Mouse (Mus musculus): ENCODE measurements around the gene Hist1h4b. TPM values are rescaled to one million over a fixed set of nuclear protein-coding genes. Genes with fewer than 3 reads are reported as not detected.

Hist1h4b gene
- polyA plus RNA-seq, 1 experiment from 2014 or later = 7.5 TPM

- 19% methylated on average over 13 of the region's 13 CpGs for WGBS
- Histone ChIP-seq H3K4me2 (peak overlapping the region; percentile 90), H3K4me3 (ENCODE audit: low read depth, low read length) (peak overlapping the region; percentile 63), H3K9me3 (ENCODE audit: low read depth, low read length) (no peaks in the 10 kb centered on the region), H3K9ac (peak overlapping the region; percentile 94), H3K27me3 (ENCODE audit: insufficient read depth, low read length) (no peaks in the 10 kb centered on the region), H3K27ac (ENCODE audit: low read depth) (peak overlapping the region; percentile 100), H3K36me3 (ENCODE audit: insufficient read depth) (no peaks in the 10 kb centered on the region), H3K4me1 (ENCODE audit: insufficient read depth) (0 out of 2 replicates have a peak, but pooled peaks cover 5% of the 10 kb centered on the region)
- no peak for TF ChIP-seq CTCF (IDR thresholded peaks at IDR 0.05; ENCODE audit: low read depth)
- DNase-seq = peak; percentile 48
- ATAC-seq (ENCODE audit: insufficient read depth) = no peak
Observed at GRCm38 (mm10) chr13:23740256-23740840, 16.5 kb upstream of the Hist1h4b start.

- 45% methylated on average over 5 of the region's 5 CpGs for WGBS
- DNase-seq (peak; percentile 26), ATAC-seq (ENCODE audit: insufficient read depth) (no peak)
- no peak for TF ChIP-seq CTCF (IDR thresholded peaks at IDR 0.05; ENCODE audit: low read depth)
- Histone ChIP-seq H3K27me3 (ENCODE audit: insufficient read depth, low read length) (no peaks in the 10 kb centered on the region), H3K4me3 (ENCODE audit: low read depth, low read length) (peak overlapping the region; percentile 63; the same call in 1 of the 2 replicates), H3K4me1 (ENCODE audit: insufficient read depth) (0 out of 2 replicates have a peak, but pooled peaks cover 5% of the 10 kb centered on the region), H3K9ac (peak overlapping the region; percentile 94), H3K4me2 (peak overlapping the region; percentile 90), H3K9me3 (ENCODE audit: low read depth, low read length) (no peaks in the 10 kb centered on the region), H3K27ac (ENCODE audit: low read depth) (peak overlapping the region; percentile 100), H3K36me3 (ENCODE audit: insufficient read depth) (no peaks in the 10 kb centered on the region)
Observed at GRCm38 (mm10) chr13:23740910-23741309, 15.9 kb upstream of the Hist1h4b start.

GRCm38 (mm10) chr13:23742007-23742406 lies 14.8 kb upstream of the Hist1h4b start:
- no peak for TF ChIP-seq CTCF (IDR thresholded peaks at IDR 0.05; ENCODE audit: low read depth)
- no peaks in the 10 kb centered on the region for H3K27me3 ChIP-seq (ENCODE audit: insufficient read depth, low read length)
- DNase-seq = no peak
- H3K9me3 ChIP-seq (ENCODE audit: low read depth, low read length) = no peaks in the 10 kb centered on the region
- H3K9ac ChIP-seq = no peak overlapping the region
- H3K4me3 ChIP-seq (ENCODE audit: low read depth, low read length) = no peak overlapping the region
- H3K4me1 ChIP-seq (ENCODE audit: insufficient read depth) = 0 out of 2 replicates have a peak, but pooled peaks cover 5% of the 10 kb centered on the region
- no peaks in the 10 kb centered on the region for H3K36me3 ChIP-seq (ENCODE audit: insufficient read depth)
- no peak overlapping the region for H3K4me2 ChIP-seq
- no peak for ATAC-seq (ENCODE audit: insufficient read depth)
- H3K27ac ChIP-seq (ENCODE audit: low read depth) = no peak overlapping the region

DNA sequence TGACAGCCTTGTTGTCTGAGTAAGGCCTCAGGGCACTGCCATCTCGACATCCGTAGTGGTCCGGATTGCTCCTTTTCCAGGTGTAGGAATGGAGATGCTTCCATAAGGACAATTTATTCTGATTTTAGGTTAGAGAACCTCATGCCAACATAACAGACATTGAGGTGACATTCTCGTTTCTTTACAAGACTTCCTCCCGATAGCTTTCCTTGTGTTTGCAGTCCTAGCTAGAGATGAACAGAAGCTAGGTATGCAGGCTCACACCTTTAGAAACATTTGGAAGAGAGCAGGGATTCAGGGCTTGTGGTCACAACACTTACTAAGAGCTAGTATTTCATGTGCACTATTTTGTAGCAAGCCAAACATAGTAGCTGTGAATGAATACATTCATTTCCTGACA lies 13.6 kb upstream of the Hist1h4b start:
- H3K27me3 ChIP-seq (ENCODE audit: insufficient read depth, low read length) = no peaks in the 10 kb centered on the region
- ATAC-seq (ENCODE audit: insufficient read depth) (no peak), DNase-seq (peak; percentile 27)
- 76% methylated on average over 5 of the region's 5 CpGs for WGBS
- peak overlapping the region; percentile 46 for H3K27ac ChIP-seq (ENCODE audit: low read depth)
- H3K36me3 ChIP-seq (ENCODE audit: insufficient read depth) = no peaks in the 10 kb centered on the region
- no peak for TF ChIP-seq CTCF (IDR thresholded peaks at IDR 0.05; ENCODE audit: low read depth)
- no peak overlapping the region for H3K4me3 ChIP-seq (ENCODE audit: low read depth, low read length)
- 0 out of 2 replicates have a peak overlapping the region, but pooled peaks have one; percentile 15 for H3K4me2 ChIP-seq
- H3K9me3 ChIP-seq (ENCODE audit: low read depth, low read length) = no peaks in the 10 kb centered on the region
- no peak overlapping the region for H3K9ac ChIP-seq
- H3K4me1 ChIP-seq (ENCODE audit: insufficient read depth) = peaks cover 10% of the 10 kb centered on the region

DNA sequence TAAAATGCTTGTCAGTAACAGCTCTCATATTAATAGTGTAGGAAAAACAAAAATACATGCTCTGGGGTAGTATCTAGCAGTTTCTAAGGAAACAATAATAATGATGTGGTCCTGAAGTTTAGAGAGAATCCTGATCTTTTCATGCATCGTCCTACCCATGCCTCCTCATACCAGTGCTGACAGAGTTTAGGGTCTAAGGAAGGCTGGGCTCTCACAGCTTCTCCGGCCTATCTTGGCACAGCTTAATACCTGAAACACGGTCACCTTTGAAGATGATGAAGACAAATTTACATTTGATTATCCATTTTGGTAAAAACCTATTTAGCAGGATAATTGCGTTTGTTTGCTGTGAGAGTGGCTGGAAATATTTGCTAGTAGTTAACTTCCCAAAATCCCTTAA lies 12.8 kb upstream of the Hist1h4b start:
- ATAC-seq (ENCODE audit: insufficient read depth) (no peak), DNase-seq (peak; percentile 57)
- 28% methylated on average over 4 of the region's 4 CpGs for WGBS

DNA sequence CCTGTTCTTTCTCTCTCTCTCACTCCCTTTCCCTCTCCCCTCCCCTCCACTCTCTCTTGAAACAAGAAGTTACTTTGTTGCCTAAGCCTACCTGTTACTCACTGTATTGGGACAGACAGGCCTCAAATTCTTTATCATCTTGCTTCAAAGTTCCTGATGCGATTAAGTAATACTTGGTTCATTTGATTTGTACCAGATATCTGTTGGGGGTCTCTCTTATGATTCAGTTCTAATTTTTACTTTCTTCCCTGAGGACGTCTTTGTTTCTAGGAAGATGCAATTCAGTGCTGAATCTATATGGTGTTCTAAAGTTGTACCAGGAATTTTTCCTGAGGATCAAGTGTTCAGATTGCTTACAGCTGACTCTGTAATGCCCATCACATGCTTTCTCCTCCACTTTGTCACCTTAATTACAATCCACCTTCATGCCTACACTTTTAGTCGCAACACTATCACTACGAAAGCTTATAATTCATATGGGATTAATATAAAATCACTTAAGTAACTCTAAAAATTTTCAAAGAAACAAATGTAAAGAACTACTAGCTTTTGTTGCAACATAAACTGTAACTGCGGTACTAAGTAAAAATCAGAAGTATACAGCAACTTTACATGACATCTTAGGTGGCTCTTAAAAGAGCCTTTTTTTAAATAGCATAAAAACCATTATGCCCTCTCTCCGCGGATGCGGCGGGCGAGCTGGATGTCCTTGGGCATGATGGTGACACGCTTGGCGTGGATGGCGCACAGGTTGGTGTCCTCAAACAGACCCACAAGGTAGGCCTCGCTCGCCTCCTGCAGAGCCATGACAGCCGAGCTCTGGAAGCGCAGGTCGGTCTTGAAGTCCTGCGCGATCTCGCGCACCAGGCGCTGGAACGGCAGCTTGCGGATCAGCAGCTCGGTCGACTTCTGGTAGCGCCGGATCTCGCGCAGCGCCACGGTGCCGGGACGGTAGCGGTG lies 12.1 kb upstream of the Hist1h4b start:
- 1% methylated on average over 17 of the region's 36 CpGs for WGBS
- H3K9ac ChIP-seq = peak overlapping the region; percentile 67
- no peak for ATAC-seq (ENCODE audit: insufficient read depth)

More for the DNA sequence above, 12.8 kb upstream of the Hist1h4b start:
- no peaks in the 10 kb centered on the region for H3K27me3 ChIP-seq (ENCODE audit: insufficient read depth, low read length)
- peak overlapping the region; percentile 91 for H3K4me2 ChIP-seq
- peak overlapping the region; percentile 100 for H3K27ac ChIP-seq (ENCODE audit: low read depth)
- peak overlapping the region; percentile 67 for H3K9ac ChIP-seq
- no peaks in the 10 kb centered on the region for H3K9me3 ChIP-seq (ENCODE audit: low read depth, low read length)
- peak overlapping the region; percentile 45 for H3K4me3 ChIP-seq (ENCODE audit: low read depth, low read length)
- peaks cover 13% of the 10 kb centered on the region for H3K4me1 ChIP-seq (ENCODE audit: insufficient read depth)
- TF ChIP-seq CTCF (IDR thresholded peaks at IDR 0.05; ENCODE audit: low read depth) = no peak
- no peaks in the 10 kb centered on the region for H3K36me3 ChIP-seq (ENCODE audit: insufficient read depth)

More for the DNA sequence above, 12.1 kb upstream of the Hist1h4b start:
- DNase-seq = peak; percentile 59
- H3K4me2 ChIP-seq = peak overlapping the region; percentile 91
- H3K9me3 ChIP-seq (ENCODE audit: low read depth, low read length) = no peaks in the 10 kb centered on the region
- peak overlapping the region; percentile 100 for H3K27ac ChIP-seq (ENCODE audit: low read depth)
- peak overlapping the region; percentile 45 for H3K4me3 ChIP-seq (ENCODE audit: low read depth, low read length)
- no peaks in the 10 kb centered on the region for H3K27me3 ChIP-seq (ENCODE audit: insufficient read depth, low read length)
- no peak for TF ChIP-seq CTCF (IDR thresholded peaks at IDR 0.05; ENCODE audit: low read depth)
- H3K36me3 ChIP-seq (ENCODE audit: insufficient read depth) = no peaks in the 10 kb centered on the region
- H3K4me1 ChIP-seq (ENCODE audit: insufficient read depth) = peaks cover 13% of the 10 kb centered on the region
